Mouse (Mus musculus) CH12.LX (cell line): ENCODE measurements around the gene Rabep1. TPM values are rescaled to one million over a fixed set of nuclear protein-coding genes. Genes with fewer than 3 reads are reported as not detected.

Source experiments
- DNase-seq: peaks from one replicate; pipeline ENCODE4 v3.0.0-alpha.2; 2013; ENCODE audit errors: extremely low read depth
- H3K27ac ChIP-seq: 2 replicates; pipeline ENCODE4 v1.5.1; 2012; ENCODE audit warnings: low read depth, mild to moderate bottlenecking, control low read depth, moderate library complexity; ENCODE audit not compliant: insufficient read depth
- H3K27me3 ChIP-seq: replicated peaks from 2 replicates; pipeline ENCODE3; 2012; ENCODE audit warnings: inconsistent platforms
- H3K36me3 ChIP-seq, 2 experiments: replicated peaks in 1 of 2; 2 replicates each; pipeline versions ENCODE3 to v1.6.1; 2012; ENCODE audit warnings: inconsistent platforms in 1 of 2, low read length in 1 of 2, mild to moderate bottlenecking in 1 of 2, mixed read lengths in 1 of 2, moderate library complexity in 1 of 2; ENCODE audit not compliant: control insufficient read depth in 1 of 2, insufficient read depth in 1 of 2
- H3K4me1 ChIP-seq, 2 experiments: 2 replicates each; pipeline ENCODE4 v1.6.1; 2012; ENCODE audit warnings: inconsistent platforms in 1 of 2, moderate library complexity in 1 of 2; ENCODE audit not compliant: insufficient read depth in 2 of 2, control insufficient read depth in 1 of 2
- H3K4me2 ChIP-seq: 2 replicates; pipeline ENCODE4 v1.6.1; 2012; ENCODE audit warnings: low read depth, mild to moderate bottlenecking, control low read depth; ENCODE audit not compliant: poor library complexity, insufficient read depth, severe bottlenecking
- H3K4me3 ChIP-seq, 3 experiments: fragments of 150-350 bp in 1 of 3; sonication (generic) in 1 of 3; replicated peaks in 1 of 3; 2 replicates each; pipeline versions ENCODE3 to v1.5.1; 2011 to 2012; ENCODE audit warnings: low read depth in 2 of 3, low read length in 2 of 3, mild to moderate bottlenecking in 2 of 3, moderate library complexity in 2 of 3, control low read depth in 1 of 3, improper control_type of control experiment in 1 of 3, inconsistent platforms in 1 of 3, mixed read lengths in 1 of 3; ENCODE audit not compliant: poor library complexity in 1 of 3
- H3K79me2 ChIP-seq: replicated peaks from 2 replicates; pipeline ENCODE4 v1.6.1; 2012; ENCODE audit warnings: mild to moderate bottlenecking, moderate library complexity; ENCODE audit not compliant: control insufficient read depth, poor library complexity, insufficient read depth, severe bottlenecking; ENCODE audit errors: extremely low read depth
- H3K9ac ChIP-seq: 2 replicates; pipeline ENCODE4 v1.6.1; 2012; ENCODE audit warnings: low read depth, mild to moderate bottlenecking, control low read depth, moderate library complexity; ENCODE audit not compliant: insufficient read depth
- H3K9me3 ChIP-seq: replicated peaks from 2 replicates; pipeline ENCODE3; 2012; ENCODE audit warnings: low read length, inconsistent platforms, mixed read lengths
- BHLHE40 ChIP-seq: IDR thresholded peaks from 2 replicates; pipeline ENCODE4 v1.6.1; 2011; ENCODE audit warnings: mild to moderate bottlenecking, low read depth, low read length, improper control_type of control experiment
- CHD1 ChIP-seq: IDR thresholded peaks from 2 replicates; pipeline ENCODE4 v1.6.1; 2012; ENCODE audit warnings: low read depth, low read length, improper control_type of control experiment, inconsistent platforms
- CHD2 ChIP-seq: IDR thresholded peaks from 2 replicates; pipeline ENCODE4 v1.6.1; 2011; ENCODE audit warnings: low read length, improper control_type of control experiment
- CTCF ChIP-seq, 2 experiments: IDR thresholded peaks in 1 of 2; conservative IDR thresholded peaks in 1 of 2; 2 replicates each; pipeline ENCODE4 v1.5.1; 2011 to 2012; ENCODE audit warnings: low read depth in 2 of 2, low read length in 2 of 2, improper control_type of control experiment in 1 of 2, inconsistent platforms in 1 of 2, mild to moderate bottlenecking in 1 of 2, moderate library complexity in 1 of 2
- E2F4 ChIP-seq: IDR thresholded peaks from 2 replicates; pipeline ENCODE4 v1.6.1; 2011; ENCODE audit warnings: low read depth, low read length, improper control_type of control experiment; ENCODE audit not compliant: insufficient replicate concordance
- ELF1 ChIP-seq: IDR thresholded peaks from 2 replicates; pipeline ENCODE4 v1.6.1; 2014; ENCODE audit warnings: low read depth, mild to moderate bottlenecking, inconsistent platforms, low read length, improper control_type of control experiment
- ETS1 ChIP-seq: conservative IDR thresholded peaks from 2 replicates; pipeline ENCODE4 v1.6.1; 2012; ENCODE audit warnings: low read depth, mild to moderate bottlenecking, inconsistent platforms, low read length, improper control_type of control experiment, moderate library complexity
- GABPA ChIP-seq: IDR thresholded peaks from 2 replicates; pipeline ENCODE4 v1.6.1; 2012; ENCODE audit warnings: low read depth, low read length, improper control_type of control experiment, inconsistent platforms; ENCODE audit not compliant: insufficient replicate concordance
- HCFC1 ChIP-seq: IDR thresholded peaks from 2 replicates; pipeline ENCODE4 v1.6.1; 2012; ENCODE audit warnings: low read depth, mild to moderate bottlenecking, inconsistent platforms, low read length, improper control_type of control experiment
- IRF4 ChIP-seq: IDR thresholded peaks from 2 replicates; pipeline ENCODE4 v1.6.1; 2014; ENCODE audit warnings: low read depth, mild to moderate bottlenecking, inconsistent platforms, low read length, improper control_type of control experiment
- JUN ChIP-seq: IDR thresholded peaks from 2 replicates; pipeline ENCODE4 v1.6.1; 2011; ENCODE audit warnings: low read depth, mild to moderate bottlenecking, low read length, improper control_type of control experiment, moderate library complexity; ENCODE audit not compliant: insufficient read depth
- JUND ChIP-seq: conservative IDR thresholded peaks from 2 replicates; pipeline ENCODE4 v1.6.1; 2011; ENCODE audit warnings: low read depth, low read length, improper control_type of control experiment
- MAFK ChIP-seq: IDR thresholded peaks from 2 replicates; pipeline ENCODE4 v1.6.1; 2011; ENCODE audit warnings: low read length, improper control_type of control experiment; ENCODE audit not compliant: insufficient replicate concordance
- MAX ChIP-seq: IDR thresholded peaks from 2 replicates; pipeline ENCODE4 v1.6.1; 2011; ENCODE audit warnings: low read length, improper control_type of control experiment
- MAZ ChIP-seq: IDR thresholded peaks from 2 replicates; pipeline ENCODE4 v1.6.1; 2012; ENCODE audit warnings: low read depth, mild to moderate bottlenecking, inconsistent platforms, low read length, improper control_type of control experiment, moderate library complexity
- MEF2A ChIP-seq: IDR thresholded peaks from 2 replicates; pipeline ENCODE4 v1.6.1; 2014; ENCODE audit warnings: low read depth, mild to moderate bottlenecking, inconsistent platforms, low read length, improper control_type of control experiment, borderline replicate concordance
- MXI1 ChIP-seq: IDR thresholded peaks from 2 replicates; pipeline ENCODE4 v1.6.1; 2011; ENCODE audit warnings: mild to moderate bottlenecking, low read depth, low read length, improper control_type of control experiment
- MYC ChIP-seq: IDR thresholded peaks from 2 replicates; pipeline ENCODE4 v1.6.1; 2011; ENCODE audit warnings: low read depth, mild to moderate bottlenecking, improper control_type of control experiment, low read length
- NELFE ChIP-seq: IDR thresholded peaks from 2 replicates; pipeline ENCODE4 v1.6.1; 2011; ENCODE audit warnings: low read depth, low read length, improper control_type of control experiment
- NRF1 ChIP-seq: IDR thresholded peaks from 2 replicates; pipeline ENCODE4 v1.6.1; 2014; ENCODE audit warnings: low read depth, mild to moderate bottlenecking, inconsistent platforms, low read length, improper control_type of control experiment, moderate library complexity
- PAX5 ChIP-seq: IDR thresholded peaks from 2 replicates; pipeline ENCODE4 v1.6.1; 2012; ENCODE audit warnings: low read length, inconsistent platforms, mixed read lengths
- POLR2A ChIP-seq: IDR thresholded peaks from 2 replicates; pipeline ENCODE4 v1.6.1; 2011; ENCODE audit warnings: low read depth, mild to moderate bottlenecking, improper control_type of control experiment, low read length
- POLR2AphosphoS2 ChIP-seq: IDR thresholded peaks from 2 replicates; pipeline ENCODE4 v1.6.1; 2011; ENCODE audit warnings: low read depth, low read length, improper control_type of control experiment
- RAD21 ChIP-seq: IDR thresholded peaks from 2 replicates; pipeline ENCODE4 v1.6.1; 2011; ENCODE audit warnings: low read depth, mild to moderate bottlenecking, low read length, improper control_type of control experiment, moderate library complexity
- RCOR1 ChIP-seq: conservative IDR thresholded peaks from 2 replicates; pipeline ENCODE4 v1.6.1; 2012; ENCODE audit warnings: low read depth, mild to moderate bottlenecking, inconsistent platforms, low read length, improper control_type of control experiment
- SMC3 ChIP-seq: IDR thresholded peaks from 2 replicates; pipeline ENCODE4 v1.6.1; 2011; ENCODE audit warnings: low read depth, low read length, improper control_type of control experiment
- TBP ChIP-seq: conservative IDR thresholded peaks from 2 replicates; pipeline ENCODE4 v1.6.1; 2011; ENCODE audit warnings: low read depth, low read length, improper control_type of control experiment
- TCF12 ChIP-seq: IDR thresholded peaks from 2 replicates; pipeline ENCODE4 v1.6.1; 2014; ENCODE audit warnings: low read depth, mild to moderate bottlenecking, inconsistent platforms, low read length, improper control_type of control experiment
- UBTF ChIP-seq: IDR thresholded peaks from 2 replicates; pipeline ENCODE4 v1.6.1; 2012; ENCODE audit warnings: low read depth, mild to moderate bottlenecking, inconsistent platforms, low read length, improper control_type of control experiment, moderate library complexity
- USF2 ChIP-seq: conservative IDR thresholded peaks from 2 replicates; pipeline ENCODE4 v1.6.1; 2011; ENCODE audit warnings: low read depth, low read length, improper control_type of control experiment
- ZC3H11A ChIP-seq: IDR thresholded peaks from 2 replicates; pipeline ENCODE4 v1.6.1; 2012; ENCODE audit warnings: low read depth, mild to moderate bottlenecking, inconsistent platforms, low read length, improper control_type of control experiment
- ZKSCAN1 ChIP-seq: IDR thresholded peaks from 2 replicates; pipeline ENCODE4 v1.6.1; 2012; ENCODE audit warnings: low read depth, inconsistent platforms, low read length, improper control_type of control experiment, borderline replicate concordance
- ZMIZ1 ChIP-seq: IDR thresholded peaks from 2 replicates; pipeline ENCODE4 v1.6.1; 2012; ENCODE audit warnings: low read depth, mild to moderate bottlenecking, inconsistent platforms, low read length, improper control_type of control experiment
- ZNF384 ChIP-seq: IDR thresholded peaks from 2 replicates; pipeline ENCODE4 v1.6.1; 2012; ENCODE audit warnings: low read depth, low read length, improper control_type of control experiment, inconsistent platforms
- dilution Hi-C: fragments of 300-500 bp; cut with MboI; formaldehyde crosslinking; loops from 2 replicates; pipeline ENCODE4 v1.14.3; 2020; ENCODE audit warnings: low sequenced_read_pairs; ENCODE audit not compliant: extremely low pct_unique_long_range_greater_than_20kb, extremely low pct_ligation_motif_present
- in situ Hi-C: fragments of 300-500 bp; cut with MboI; formaldehyde crosslinking; loops from 3 replicates; pipeline ENCODE4 v1.14.3; 2019; ENCODE audit warnings: low sequenced_read_pairs, low pct_ligation_motif_present, low pct_unique_long_range_greater_than_20kb, mixed read lengths
- polyA plus RNA-seq: library from polyadenylated mRNA; unstranded; fragments of >175 nt; gene quantifications from 2 replicates; pipeline ENCODE4 v1.2.1, GENCODE M21; 2012; ENCODE audit warnings: low read depth; ENCODE audit not compliant: insufficient read length
- total RNA-seq, 2 experiments: library from RNA; depleted of rRNA; stranded (reverse); fragments of 300-350 nt in 1 of 2; fragments of >200 nt in 1 of 2; gene quantifications; 2 replicates each; pipeline ENCODE4 v1.2.3; 2012 to 2014

Rabep1 gene
- total and polyA plus RNA-seq, 3 experiments = 22.3 to 28.3 (median 26.1) TPM

GRCm38 (mm10) chr11:70844559-70845456 lies at the start of gene Rabep1 (continued):
- TF ChIP-seq NELFE = peak; percentile 80

- in situ Hi-C loops = no loop called here
- TF ChIP-seq TCF12 (no peak), GABPA (no peak), TBP (no peak), RAD21 (peak; percentile 42), IRF4 (0 out of 2 replicates have a peak, but pooled peaks have one; percentile 19), HCFC1 (no peak), JUN (no peak), MYC (peak; percentile 50; the same call in 1 of the 2 replicates), SMC3 (peak; percentile 39; the same call in 1 of the 2 replicates), MAX (peak; percentile 49; the same call in 1 of the 2 replicates), NRF1 (no peak), ZNF384 (no peak), E2F4 (0 out of 2 replicates have a peak, but pooled peaks have one; percentile 54), ZKSCAN1 (no peak), CTCF (conservative IDR thresholded peaks at IDR 0.05 in 1 of 2, IDR thresholded peaks at IDR 0.05 in 1 of 2; ENCODE audit: low read depth in 2 of 2, low read length in 2 of 2) (peak; percentile 52 to 63), CHD2 (no peak), ETS1 (no peak), JUND (peak; percentile 37; the same call in 1 of the 2 replicates), POLR2AphosphoS2 (no peak), MAFK (0 out of 2 replicates have a peak, but pooled peaks have one; percentile 45), CHD1 (no peak), PAX5 (no peak), MXI1 (no peak), MEF2A (peak; percentile 60; the same call in 1 of the 2 replicates), MAZ (no peak), UBTF (no peak), BHLHE40 (peak; percentile 30; the same call in 1 of the 2 replicates), RCOR1 (0 out of 2 replicates have a peak, but pooled peaks have one; percentile 16), ZC3H11A (no peak), ELF1 (no peak), USF2 (no peak), POLR2A (no peak), ZMIZ1 (no peak)
These were observed 42.2 kb upstream of the Rabep1 start for GRCm38 (mm10) chr11:70802208-70802864.

More at GRCm38 (mm10) chr11:70802208-70802864, 42.2 kb upstream of the Rabep1 start:
- H3K4me1 ChIP-seq = peaks cover 27 to 75% of the 10 kb centered on the region in 2 experiments
- no peaks in the 10 kb centered on the region for H3K79me2 ChIP-seq
- peak; percentile 61 for DNase-seq
- H3K9ac ChIP-seq = no peak overlapping the region
- peaks cover 6% of the 10 kb centered on the region for H3K9me3 ChIP-seq
- H3K36me3 ChIP-seq = no peaks in the 10 kb centered on the region
- H3K4me2 ChIP-seq = no peak overlapping the region
- dilution Hi-C loops = no loop called here
- H3K4me3 ChIP-seq = no peak overlapping the region
- H3K27ac ChIP-seq = no peak overlapping the region
- H3K27me3 ChIP-seq = no peaks in the 10 kb centered on the region
